Mouse (Mus musculus): Measurements from ENCODE around the gene Fam184b. TPM values are rescaled to one million over a fixed set of nuclear protein-coding genes. Genes with fewer than 3 reads are reported as not detected.

Gene Fam184b
- polyA plus RNA-seq, 1 experiment = 0.01 TPM

- TF ChIP-seq MAX (IDR thresholded peaks at IDR 0.05) = no peak
- H3K27me3 ChIP-seq (ENCODE audit: control insufficient read depth, insufficient read depth, insufficient read length) = peaks cover 7% of the 10 kb centered on the region
- H3K79me2 ChIP-seq (ENCODE audit: control insufficient read depth, insufficient read depth) = no peaks in the 10 kb centered on the region
- no peaks in the 10 kb centered on the region for H3K79me3 ChIP-seq (ENCODE audit: low read depth)
- no peaks in the 10 kb centered on the region for H3K36me3 ChIP-seq (ENCODE audit: control insufficient read depth, insufficient read depth)
- no peak overlapping the region for H3K4me3 ChIP-seq (ENCODE audit: insufficient read depth, poor library complexity, severe bottlenecking)
- H3ac ChIP-seq (ENCODE audit: control insufficient read depth, insufficient read length, low read depth) = no peak overlapping the region
Observed at GRCm38 (mm10) chr5:45576716-45577115, 62.7 kb downstream of the Fam184b start.

GRCm38 (mm10) chr5:45572816-45573215 lies 66.6 kb downstream of the Fam184b start:
- no peaks in the 10 kb centered on the region for H3K79me3 ChIP-seq (ENCODE audit: low read depth)
- H3K4me3 ChIP-seq (ENCODE audit: insufficient read depth, poor library complexity, severe bottlenecking) = no peak overlapping the region
- H3ac ChIP-seq (ENCODE audit: control insufficient read depth, insufficient read length, low read depth) = no peak overlapping the region
- no peaks in the 10 kb centered on the region for H3K27me3 ChIP-seq (ENCODE audit: control insufficient read depth, insufficient read depth, insufficient read length)
- no peaks in the 10 kb centered on the region for H3K36me3 ChIP-seq (ENCODE audit: control insufficient read depth, insufficient read depth)
- H3K79me2 ChIP-seq (ENCODE audit: control insufficient read depth, insufficient read depth) = no peaks in the 10 kb centered on the region
- TF ChIP-seq MAX (IDR thresholded peaks at IDR 0.05) (no peak), CTCF (IDR thresholded peaks at IDR 0.05; ENCODE audit: control insufficient read depth, insufficient read depth, insufficient read length) (no peak), CEBPB (IDR thresholded peaks at IDR 0.05; ENCODE audit: low read depth) (no peak), MYOD1 (IDR thresholded peaks at IDR 0.05; ENCODE audit: control insufficient read depth, insufficient read length, low read depth) (no peak)

DNA sequence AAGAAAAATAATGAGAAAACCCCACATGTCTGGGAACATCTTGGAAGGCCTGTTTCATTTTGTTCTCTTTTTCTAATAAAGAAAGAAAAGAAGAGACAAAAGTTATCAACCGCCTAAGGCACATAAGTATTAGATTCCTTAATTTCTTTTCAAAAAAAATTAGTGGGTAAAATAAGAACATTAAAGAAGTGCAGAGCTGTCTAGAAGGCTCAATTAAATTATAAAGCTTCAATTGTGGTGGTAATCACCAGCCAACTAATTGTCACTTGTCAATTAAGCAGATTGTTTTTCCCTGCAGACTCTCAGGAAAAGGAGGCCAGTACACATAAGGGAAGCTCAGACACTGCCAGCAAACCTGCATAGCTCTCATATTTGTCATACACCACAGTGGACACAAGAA lies 73.6 kb downstream of the Fam184b start:
- no peaks in the 10 kb centered on the region for H3K36me3 ChIP-seq (ENCODE audit: control insufficient read depth, insufficient read depth)
- no peak overlapping the region for H3ac ChIP-seq (ENCODE audit: control insufficient read depth, insufficient read length, low read depth)
- no peak overlapping the region for H3K4me3 ChIP-seq (ENCODE audit: insufficient read depth, poor library complexity, severe bottlenecking)
- no peaks in the 10 kb centered on the region for H3K79me2 ChIP-seq (ENCODE audit: control insufficient read depth, insufficient read depth)
- H3K27me3 ChIP-seq (ENCODE audit: control insufficient read depth, insufficient read depth, insufficient read length) = peaks cover 4% of the 10 kb centered on the region
- no peaks in the 10 kb centered on the region for H3K79me3 ChIP-seq (ENCODE audit: low read depth)
- TF ChIP-seq MYOG (IDR thresholded peaks at IDR 0.05; ENCODE audit: control insufficient read depth, extremely low read depth, insufficient read length) = no peak
- no peak for TF ChIP-seq MAX (IDR thresholded peaks at IDR 0.05)
- TF ChIP-seq CEBPB (IDR thresholded peaks at IDR 0.05; ENCODE audit: low read depth) = no peak
- no peak for TF ChIP-seq MYOD1 (IDR thresholded peaks at IDR 0.05; ENCODE audit: control insufficient read depth, insufficient read length, low read depth)
- TF ChIP-seq CTCF (IDR thresholded peaks at IDR 0.05; ENCODE audit: control insufficient read depth, insufficient read depth, insufficient read length) = no peak

GRCm38 (mm10) chr5:45564054-45564453 lies 75.4 kb downstream of the Fam184b start:
- Histone ChIP-seq H3K79me3 (ENCODE audit: low read depth) (no peaks in the 10 kb centered on the region), H3K27me3 (ENCODE audit: control insufficient read depth, insufficient read depth, insufficient read length) (peaks cover 4% of the 10 kb centered on the region), H3ac (ENCODE audit: control insufficient read depth, insufficient read length, low read depth) (no peak overlapping the region), H3K79me2 (ENCODE audit: control insufficient read depth, insufficient read depth) (no peaks in the 10 kb centered on the region), H3K4me3 (ENCODE audit: insufficient read depth, poor library complexity, severe bottlenecking) (no peak overlapping the region), H3K36me3 (ENCODE audit: control insufficient read depth, insufficient read depth) (no peaks in the 10 kb centered on the region)
- no peak for TF ChIP-seq MYOG (IDR thresholded peaks at IDR 0.05; ENCODE audit: control insufficient read depth, extremely low read depth, insufficient read length)
- no peak for TF ChIP-seq MAX (IDR thresholded peaks at IDR 0.05)
- TF ChIP-seq FOSL1 (IDR thresholded peaks at IDR 0.05; ENCODE audit: insufficient read depth, low read length, poor library complexity, severe bottlenecking) = no peak
- no peak for TF ChIP-seq CTCF (IDR thresholded peaks at IDR 0.05; ENCODE audit: control insufficient read depth, insufficient read depth, insufficient read length)
- no peak for TF ChIP-seq CEBPB (IDR thresholded peaks at IDR 0.05; ENCODE audit: low read depth)
- no peak for TF ChIP-seq USF1 (IDR thresholded peaks at IDR 0.05; ENCODE audit: low read depth)
- no peak for TF ChIP-seq MYOD1 (IDR thresholded peaks at IDR 0.05; ENCODE audit: control insufficient read depth, insufficient read length, low read depth)

GRCm38 (mm10) chr5:45549586-45549985 lies 89.8 kb downstream of the Fam184b start:
- Histone ChIP-seq H3ac (ENCODE audit: control insufficient read depth, insufficient read length, low read depth) (no peak overlapping the region), H3K27me3 (ENCODE audit: control insufficient read depth, insufficient read depth, insufficient read length) (no peaks in the 10 kb centered on the region), H3K79me3 (ENCODE audit: low read depth) (no peaks in the 10 kb centered on the region), H3K4me3 (ENCODE audit: insufficient read depth, poor library complexity, severe bottlenecking) (no peak overlapping the region), H3K79me2 (ENCODE audit: control insufficient read depth, insufficient read depth) (no peaks in the 10 kb centered on the region), H3K36me3 (ENCODE audit: control insufficient read depth, insufficient read depth) (no peaks in the 10 kb centered on the region)
- no peak for TF ChIP-seq CEBPB (IDR thresholded peaks at IDR 0.05; ENCODE audit: low read depth)
- TF ChIP-seq CTCF (IDR thresholded peaks at IDR 0.05; ENCODE audit: control insufficient read depth, insufficient read depth, insufficient read length) = no peak
- TF ChIP-seq MAX (IDR thresholded peaks at IDR 0.05) = no peak
- no peak for TF ChIP-seq MYOG (IDR thresholded peaks at IDR 0.05; ENCODE audit: control insufficient read depth, extremely low read depth, insufficient read length)
- no peak for TF ChIP-seq MYOD1 (IDR thresholded peaks at IDR 0.05; ENCODE audit: control insufficient read depth, insufficient read length, low read depth)

DNA sequence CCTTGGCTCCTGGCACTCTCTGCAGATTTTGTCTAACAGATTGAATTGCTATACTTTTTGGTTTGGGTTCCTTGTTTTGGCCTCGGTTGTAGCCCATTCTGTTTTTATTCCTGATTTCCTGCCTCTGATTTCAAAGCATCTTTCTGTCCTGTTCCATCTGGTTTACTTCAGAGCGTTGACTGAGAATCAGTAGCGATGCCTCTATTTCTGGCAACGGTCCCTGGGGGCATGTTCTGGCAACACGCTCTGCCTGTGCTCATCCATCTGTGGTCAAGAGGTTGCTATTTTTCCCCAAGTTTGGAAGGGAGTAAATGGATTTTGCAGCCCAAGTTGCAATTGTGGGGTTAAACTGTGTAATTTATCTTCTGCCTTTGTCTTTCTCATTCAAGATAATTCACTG lies 96.0 kb downstream of the Fam184b start:
- H3K4me3 ChIP-seq (ENCODE audit: insufficient read depth, poor library complexity, severe bottlenecking) = no peak overlapping the region
- H3K79me2 ChIP-seq (ENCODE audit: control insufficient read depth, insufficient read depth) = no peaks in the 10 kb centered on the region
- no peaks in the 10 kb centered on the region for H3K27me3 ChIP-seq (ENCODE audit: control insufficient read depth, insufficient read depth, insufficient read length)
- TF ChIP-seq USF1 (IDR thresholded peaks at IDR 0.05; ENCODE audit: low read depth) (no peak), MYOG (IDR thresholded peaks at IDR 0.05; ENCODE audit: control insufficient read depth, extremely low read depth, insufficient read length) (no peak), CTCF (IDR thresholded peaks at IDR 0.05; ENCODE audit: control insufficient read depth, insufficient read depth, insufficient read length) (no peak), MAX (IDR thresholded peaks at IDR 0.05) (no peak), MYOD1 (IDR thresholded peaks at IDR 0.05; ENCODE audit: control insufficient read depth, insufficient read length, low read depth) (no peak), CEBPB (IDR thresholded peaks at IDR 0.05; ENCODE audit: low read depth) (no peak), FOSL1 (IDR thresholded peaks at IDR 0.05; ENCODE audit: insufficient read depth, low read length, poor library complexity, severe bottlenecking) (no peak)
- H3K79me3 ChIP-seq (ENCODE audit: low read depth) = no peaks in the 10 kb centered on the region
- H3K36me3 ChIP-seq (ENCODE audit: control insufficient read depth, insufficient read depth) = no peaks in the 10 kb centered on the region
- H3ac ChIP-seq (ENCODE audit: control insufficient read depth, insufficient read length, low read depth) = no peak overlapping the region

All from C2C12 (cell line).